Mouse (Mus musculus) hindbrain, embryonic 16.5 days (tissue): ENCODE data around the gene Psma7. TPM values are rescaled to one million over a fixed set of nuclear protein-coding genes. Genes with fewer than 3 reads are reported as not detected.

ENCODE experiments used
- ATAC-seq: fragments of 200-750 bp; cut with Nextera tagmentation; 2 replicates; pipeline ENCODE4 v1.8.0; 2017; ENCODE audit warnings: moderate TSS enrichment, moderate library complexity
- H3K27ac ChIP-seq: fragments of 300-500 bp; sonication (generic); 2 replicates; pipeline ENCODE4 v1.5.1; 2014; ENCODE audit warnings: low read depth, mild to moderate bottlenecking, control low read depth, low read length, moderate library complexity
- H3K27me3 ChIP-seq: fragments of 300-500 bp; sonication (generic); replicated peaks from 2 replicates; pipeline ENCODE4 v1.6.1; 2014; ENCODE audit warnings: low read length; ENCODE audit not compliant: control insufficient read depth, insufficient read depth
- H3K36me3 ChIP-seq: fragments of 300-500 bp; sonication (generic); 2 replicates; pipeline ENCODE4 v1.6.1; 2014; ENCODE audit warnings: mild to moderate bottlenecking, low read length, moderate library complexity, mixed read lengths; ENCODE audit not compliant: control insufficient read depth, insufficient read depth
- H3K4me1 ChIP-seq: fragments of 300-500 bp; sonication (generic); 2 replicates; pipeline ENCODE4 v1.6.1; 2014; ENCODE audit warnings: low read depth, low read length; ENCODE audit not compliant: control insufficient read depth, insufficient read depth
- H3K4me2 ChIP-seq: fragments of 300-500 bp; sonication (generic); 2 replicates; pipeline ENCODE4 v1.6.1; 2014; ENCODE audit warnings: mild to moderate bottlenecking, low read length, control low read depth, moderate library complexity
- H3K4me3 ChIP-seq: fragments of 300-500 bp; sonication (generic); 2 replicates; pipeline ENCODE4 v1.5.1; 2014; ENCODE audit warnings: mild to moderate bottlenecking, low read length, control low read depth, moderate library complexity
- H3K9ac ChIP-seq: fragments of 300-500 bp; sonication (generic); 2 replicates; pipeline ENCODE4 v1.6.1; 2014; ENCODE audit warnings: low read depth, mild to moderate bottlenecking, control low read depth, low read length, moderate library complexity
- H3K9me3 ChIP-seq: fragments of 300-500 bp; sonication (generic); 2 replicates; pipeline ENCODE4 v1.6.1; 2014; ENCODE audit warnings: mild to moderate bottlenecking, low read length, moderate library complexity; ENCODE audit not compliant: control insufficient read depth
- WGBS: fragments of 180-500 bp; shearing (Covaris S2); extraction: QIAGEN DNeasy Blood & Tissue Kit; methylation state at CpG from one replicate; pipeline ENCODE4 v1.1.7; 2014; 5-methylcytosine and 5-hydroxymethylcytosine counted together
- polyA plus RNA-seq: library from polyadenylated mRNA; unstranded; fragments of >200 nt; fragmentation: Nextera tagmentation; extraction: Ambion mirVana; gene quantifications from 2 replicates; pipeline ENCODE4 v1.2.1, GENCODE M21; 2015

Psma7 gene
- polyA plus RNA-seq, result 514 and 534 TPM in 2 replicates

GRCm38 (mm10) chr2:180042256-180042857, at the start of gene Psma7, which contains the start of gene Ss18l1:
TSS of gene Psma7 (minus strand) at chr2:180042433.
TSS of gene Ss18l1 (plus strand) at chr2:180042509.
- Histone ChIP-seq H3K36me3 (peaks cover 16% of the 10 kb centered on the region), H3K27me3 (no peaks in the 10 kb centered on the region), H3K4me2 (peak within 1 kb of the TSS; percentile 77), H3K27ac (peak within 1 kb of the TSS; percentile 98), H3K4me3 (peak within 1 kb of the TSS; percentile 97), H3K9me3 (no peaks in the 10 kb centered on the region), H3K4me1 (peaks cover 34% of the 10 kb centered on the region), H3K9ac (peak within 1 kb of the TSS; percentile 97)
- WGBS, result under 1% methylated on average over 65 of the region's 78 CpGs
- peak; percentile 95 for ATAC-seq

DNA sequence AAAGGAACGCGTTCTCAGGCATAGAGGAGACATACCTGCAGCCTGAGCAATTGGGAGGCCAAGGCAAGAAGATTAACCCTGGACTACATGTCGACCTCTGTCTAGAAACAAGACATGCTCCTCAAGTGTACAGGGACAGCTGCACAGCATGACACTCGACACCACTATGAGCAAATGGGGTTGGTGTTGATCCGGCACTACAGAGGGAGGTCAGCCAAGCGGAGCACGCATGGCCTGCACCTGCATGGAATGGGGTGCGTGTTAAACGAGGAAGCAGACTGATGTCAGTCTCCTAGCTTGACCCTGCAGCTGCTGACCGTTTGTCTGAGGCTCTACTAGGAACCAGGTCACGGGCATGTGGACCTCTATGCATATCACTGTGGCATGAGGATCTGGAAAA, 48.1 kb upstream of the Psma7 start:
- Histone ChIP-seq H3K27me3 (no peaks in the 10 kb centered on the region), H3K27ac (no peak overlapping the region), H3K9me3 (no peaks in the 10 kb centered on the region), H3K36me3 (no peaks in the 10 kb centered on the region), H3K9ac (no peak overlapping the region), H3K4me2 (no peak overlapping the region), H3K4me1 (no peaks in the 10 kb centered on the region; the same call in 1 of the 2 replicates), H3K4me3 (no peak overlapping the region)
- WGBS, result 76% methylated on average over 11 of the region's 11 CpGs
- no peak for ATAC-seq

DNA sequence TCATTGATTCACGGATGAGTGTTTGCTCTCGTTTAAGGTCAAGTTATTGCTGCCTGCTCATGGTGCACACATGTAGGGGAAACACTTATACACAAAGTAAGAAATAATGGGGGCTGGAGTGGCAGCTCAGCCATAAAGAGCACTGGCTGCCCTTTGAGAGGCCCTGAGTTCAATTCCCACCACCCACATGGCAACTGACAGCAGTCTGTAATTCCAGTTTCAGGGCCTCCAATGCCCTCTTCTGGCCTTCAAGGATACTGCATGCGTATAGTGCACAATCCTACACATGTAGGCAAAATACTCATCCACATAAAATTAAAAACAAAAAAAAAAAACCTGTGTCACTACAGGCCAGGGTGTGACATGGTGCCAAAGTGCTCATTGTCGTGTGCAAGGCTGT, 45.2 kb upstream of the Psma7 start:
- Histone ChIP-seq H3K4me3 (no peak overlapping the region), H3K27ac (no peak overlapping the region), H3K4me2 (no peak overlapping the region), H3K9me3 (no peaks in the 10 kb centered on the region), H3K9ac (no peak overlapping the region), H3K27me3 (no peaks in the 10 kb centered on the region), H3K36me3 (peaks cover 3% of the 10 kb centered on the region), H3K4me1 (no peaks in the 10 kb centered on the region; the same call in 1 of the 2 replicates)
- WGBS, result 90% methylated on average over 4 of the region's 4 CpGs
- no peak for ATAC-seq

GRCm38 (mm10) chr2:180086637-180087027, 44.4 kb upstream of the Psma7 start:
- Histone ChIP-seq H3K4me3 (no peak overlapping the region), H3K27ac (no peak overlapping the region; the same call in 1 of the 2 replicates), H3K4me1 (no peaks in the 10 kb centered on the region; the same call in 1 of the 2 replicates), H3K9ac (no peak overlapping the region), H3K4me2 (no peak overlapping the region), H3K27me3 (no peaks in the 10 kb centered on the region), H3K9me3 (no peaks in the 10 kb centered on the region), H3K36me3 (peaks cover 6% of the 10 kb centered on the region)
- ATAC-seq, result no peak
- 85% methylated on average over 5 of the region's 5 CpGs for WGBS

DNA sequence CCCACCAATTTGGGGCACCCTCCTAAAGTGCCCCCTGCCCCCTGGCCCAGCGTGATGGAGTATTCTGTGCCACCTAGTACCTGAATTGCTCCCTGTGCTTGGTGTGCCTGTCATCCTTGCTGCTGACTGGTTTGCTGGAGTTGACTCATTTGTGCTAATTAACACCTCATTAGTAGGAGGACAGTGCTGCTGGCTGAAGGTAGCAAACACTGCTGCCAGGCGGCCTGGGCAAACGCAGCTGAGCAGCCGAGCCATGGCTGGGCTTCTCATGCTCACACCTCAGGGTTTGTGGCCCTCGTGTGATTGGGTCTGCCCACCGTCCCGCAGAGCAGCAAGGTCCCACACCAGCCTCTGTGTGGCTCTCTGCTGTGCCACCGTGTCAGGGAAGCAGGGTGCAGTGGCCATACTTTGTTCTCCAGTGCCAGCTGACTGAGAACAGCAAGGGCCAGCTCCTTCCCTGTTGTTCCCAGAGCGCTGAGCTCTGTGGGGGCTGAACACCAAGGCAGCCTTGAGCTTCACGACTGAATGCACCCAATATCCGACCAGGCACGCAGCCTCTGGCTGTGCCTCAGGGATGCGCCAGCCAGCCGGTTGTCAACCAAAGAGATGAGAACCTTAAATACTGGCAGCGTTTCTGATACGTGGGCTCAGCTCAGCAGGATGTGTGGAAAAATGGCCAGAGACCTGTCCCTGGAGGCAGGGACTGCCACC, 43.8 kb upstream of the Psma7 start:
- Histone ChIP-seq H3K4me2 (no peak overlapping the region), H3K27me3 (no peaks in the 10 kb centered on the region), H3K27ac (peak overlapping the region; percentile 9; the same call in 1 of the 2 replicates), H3K4me1 (no peaks in the 10 kb centered on the region; the same call in 1 of the 2 replicates), H3K4me3 (no peak overlapping the region), H3K9ac (0 out of 2 replicates have a peak overlapping the region, but pooled peaks have one; percentile 4), H3K9me3 (no peaks in the 10 kb centered on the region), H3K36me3 (peaks cover 6% of the 10 kb centered on the region)
- 66% methylated on average over 16 of the region's 16 CpGs for WGBS
- peak; percentile 40 for ATAC-seq

GRCm38 (mm10) chr2:180084565-180084964, 42.3 kb upstream of the Psma7 start:
- Histone ChIP-seq H3K4me3 (no peak overlapping the region), H3K4me1 (no peaks in the 10 kb centered on the region; the same call in 1 of the 2 replicates), H3K9me3 (no peaks in the 10 kb centered on the region), H3K27ac (no peak overlapping the region), H3K36me3 (peaks cover 6% of the 10 kb centered on the region), H3K9ac (no peak overlapping the region), H3K27me3 (no peaks in the 10 kb centered on the region), H3K4me2 (no peak overlapping the region)
- 55% methylated on average over 3 of the region's 3 CpGs for WGBS
- no peak for ATAC-seq

GRCm38 (mm10) chr2:180083063-180083462, 40.8 kb upstream of the Psma7 start:
- H3K27me3 ChIP-seq, result no peaks in the 10 kb centered on the region
- H3K4me1 ChIP-seq, result no peaks in the 10 kb centered on the region; the same call in 1 of the 2 replicates
- 91% methylated on average over 10 of the region's 10 CpGs for WGBS
- no peak overlapping the region for H3K4me2 ChIP-seq
- H3K9me3 ChIP-seq, result no peaks in the 10 kb centered on the region
- H3K9ac ChIP-seq, result no peak overlapping the region
- no peak overlapping the region for H3K27ac ChIP-seq
- H3K36me3 ChIP-seq, result peaks cover 9% of the 10 kb centered on the region
- no peak for ATAC-seq
- H3K4me3 ChIP-seq, result no peak overlapping the region

DNA sequence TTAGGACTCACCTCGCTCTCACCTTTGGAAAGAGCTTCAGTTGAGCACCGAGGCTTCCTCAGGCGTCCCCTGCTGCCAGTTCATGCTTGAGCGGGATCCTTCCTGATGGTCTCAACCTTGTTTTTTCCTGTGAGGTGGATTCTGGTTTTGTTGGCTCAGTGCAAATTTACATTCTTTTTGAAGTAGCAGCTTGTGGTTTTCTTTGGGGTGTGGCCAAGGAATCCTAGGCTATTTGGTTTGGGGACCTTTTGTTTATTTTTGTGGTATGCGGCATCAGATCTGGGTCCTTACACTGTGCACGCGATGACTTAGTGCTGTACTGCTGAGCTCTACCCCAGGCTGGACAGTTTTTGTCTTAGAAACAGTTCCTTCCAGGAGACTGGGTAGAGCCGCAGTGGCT, 38.4 kb upstream of the Psma7 start:
- H3K4me3 ChIP-seq, result no peak overlapping the region
- H3K4me2 ChIP-seq, result no peak overlapping the region
- H3K9ac ChIP-seq, result no peak overlapping the region
- H3K27ac ChIP-seq, result no peak overlapping the region
- no peak for ATAC-seq
- WGBS, result 90% methylated on average over 8 of the region's 8 CpGs
- H3K36me3 ChIP-seq, result peaks cover 9% of the 10 kb centered on the region
- H3K4me1 ChIP-seq, result no peaks in the 10 kb centered on the region
- no peaks in the 10 kb centered on the region for H3K9me3 ChIP-seq
- no peaks in the 10 kb centered on the region for H3K27me3 ChIP-seq

DNA sequence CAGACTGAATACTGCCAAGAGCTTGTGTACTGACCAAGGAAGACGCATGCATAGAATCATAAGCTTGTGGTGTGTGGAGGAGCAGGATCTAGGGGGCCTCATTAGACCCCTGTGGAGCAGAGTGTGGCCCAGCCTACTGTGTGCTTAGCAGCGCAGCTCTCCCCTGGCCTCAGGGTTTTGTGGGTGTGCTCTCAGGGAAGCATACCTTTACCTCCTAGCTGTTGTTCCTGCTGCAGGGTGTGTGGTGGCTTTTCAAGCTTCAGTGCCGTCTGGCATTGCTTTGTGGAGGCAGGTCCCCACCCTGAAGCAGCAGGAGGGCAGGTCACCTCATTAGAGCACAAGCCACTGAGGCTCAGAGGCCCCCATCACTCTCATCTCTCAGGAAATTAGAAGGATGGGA, 35.4 kb upstream of the Psma7 start:
- H3K9me3 ChIP-seq, result no peaks in the 10 kb centered on the region
- no peak overlapping the region for H3K4me2 ChIP-seq
- no peaks in the 10 kb centered on the region for H3K27me3 ChIP-seq
- no peak overlapping the region for H3K4me3 ChIP-seq
- no peak overlapping the region for H3K9ac ChIP-seq
- no peaks in the 10 kb centered on the region for H3K4me1 ChIP-seq
- no peak overlapping the region for H3K27ac ChIP-seq
- 74% methylated on average over 3 of the region's 3 CpGs for WGBS
- peaks cover 10% of the 10 kb centered on the region for H3K36me3 ChIP-seq
- no peak for ATAC-seq
